Mouse (Mus musculus) lung, embryonic 16.5 days (tissue): ENCODE measurements around the gene Slc25a3. TPM values are rescaled to one million over a fixed set of nuclear protein-coding genes. Genes with fewer than 3 reads are reported as not detected.

Experiments
- ATAC-seq: fragments of 200-750 bp; cut with Nextera tagmentation; 2 replicates; pipeline ENCODE4 v1.8.0; 2017; ENCODE audit warnings: low read depth, mild to moderate bottlenecking, moderate library complexity
- H3K27ac ChIP-seq: fragments of 300-500 bp; sonication (generic); 2 replicates; pipeline ENCODE4 v1.5.1; 2014; ENCODE audit warnings: mild to moderate bottlenecking, control low read depth, low read length
- H3K27me3 ChIP-seq: fragments of 300-500 bp; sonication (generic); 2 replicates; pipeline ENCODE4 v1.6.1; 2014; ENCODE audit warnings: low read depth, low read length, mixed read lengths; ENCODE audit not compliant: control insufficient read depth, insufficient read depth
- H3K36me3 ChIP-seq: fragments of 300-500 bp; sonication (generic); 2 replicates; pipeline ENCODE4 v1.6.1; 2014; ENCODE audit warnings: low read length; ENCODE audit not compliant: control insufficient read depth, insufficient read depth
- H3K4me1 ChIP-seq: fragments of 300-500 bp; sonication (generic); replicated peaks from 2 replicates; pipeline ENCODE4 v1.6.1; 2014; ENCODE audit warnings: low read length, mixed read lengths; ENCODE audit not compliant: control insufficient read depth, insufficient read depth
- H3K4me2 ChIP-seq: fragments of 300-500 bp; sonication (generic); 2 replicates; pipeline ENCODE4 v1.6.1; 2014; ENCODE audit warnings: low read depth, low read length, control low read depth
- H3K4me3 ChIP-seq: fragments of 300-500 bp; sonication (generic); 2 replicates; pipeline ENCODE4 v1.5.1; 2014; ENCODE audit warnings: mild to moderate bottlenecking, low read length, control low read depth
- H3K9ac ChIP-seq: fragments of 300-500 bp; sonication (generic); 2 replicates; pipeline ENCODE4 v1.6.1; 2014; ENCODE audit warnings: low read length, control low read depth
- H3K9me3 ChIP-seq: fragments of 300-500 bp; sonication (generic); 2 replicates; pipeline ENCODE4 v1.6.1; 2016; ENCODE audit warnings: low read length; ENCODE audit not compliant: control insufficient read depth
- WGBS: fragments of 180-500 bp; shearing (Covaris S2); extraction: QIAGEN DNeasy Blood & Tissue Kit; methylation state at CpG from one replicate; pipeline ENCODE4 v1.1.7; 2014; 5-methylcytosine and 5-hydroxymethylcytosine counted together
- polyA plus RNA-seq: library from polyadenylated mRNA; unstranded; fragments of >200 nt; fragmentation: Nextera tagmentation; extraction: Ambion mirVana; gene quantifications from 2 replicates; pipeline ENCODE4 v1.2.1, GENCODE M21; 2015

The Slc25a3 gene
- polyA plus RNA-seq, 1 experiment from 2014 or later = 406 TPM

DNA sequence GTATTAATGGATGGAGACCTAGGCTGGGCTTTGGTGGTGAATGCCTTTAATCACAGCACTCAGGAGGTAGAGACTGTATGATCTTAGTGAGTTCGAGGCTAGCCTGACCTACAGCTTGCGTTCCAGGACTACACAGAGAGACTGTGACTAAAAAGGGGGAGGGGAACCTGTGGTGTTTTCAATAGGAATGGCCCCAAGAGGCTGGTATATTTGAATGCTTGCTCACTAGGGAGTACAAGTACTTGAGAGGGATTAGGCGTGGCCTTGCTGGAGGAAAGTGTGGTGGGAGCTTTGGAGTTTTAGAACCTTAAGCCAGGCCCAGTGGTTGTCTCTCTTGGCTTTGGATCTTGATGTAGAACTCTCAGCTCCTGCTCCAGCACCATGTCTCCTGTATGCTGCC lies 6.9 kb upstream of the Slc25a3 start:
- ATAC-seq = no peak
- Histone ChIP-seq H3K27ac (no peak overlapping the region), H3K9ac (no peak overlapping the region), H3K36me3 (no peaks in the 10 kb centered on the region), H3K27me3 (no peaks in the 10 kb centered on the region), H3K4me1 (no peaks in the 10 kb centered on the region), H3K4me2 (no peak overlapping the region), H3K4me3 (no peak overlapping the region), H3K9me3 (no peaks in the 10 kb centered on the region)
- 95% methylated on average over 3 of the region's 3 CpGs for WGBS

DNA sequence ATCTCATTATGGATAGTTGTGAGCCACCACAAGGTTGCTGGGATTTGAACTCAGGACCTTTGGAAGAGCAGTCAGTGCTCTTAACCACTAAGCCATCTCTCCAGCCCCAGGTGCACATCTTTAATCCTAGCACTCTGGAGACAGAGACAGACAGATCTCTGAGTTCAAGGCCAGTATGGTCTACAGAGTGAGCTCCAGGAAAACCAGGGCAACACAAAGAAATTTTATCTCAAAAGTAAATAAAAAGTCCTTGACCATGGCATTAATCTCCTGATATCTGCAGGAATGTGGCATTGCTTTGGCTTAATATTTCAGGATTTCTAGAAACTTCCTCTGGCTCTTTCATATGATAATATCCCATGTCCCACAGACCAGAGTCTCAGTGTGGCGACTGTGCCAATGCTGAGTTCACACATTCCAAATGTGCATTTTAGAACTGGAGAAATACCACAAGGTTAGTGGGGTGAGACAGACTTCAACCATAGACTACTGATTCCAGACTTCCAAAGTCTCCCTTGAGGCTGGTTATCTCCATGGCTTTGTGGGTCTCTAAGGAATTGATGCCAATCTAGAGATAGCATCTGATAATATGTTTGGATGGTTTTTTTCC lies 4.8 kb upstream of the Slc25a3 start:
- H3K27ac ChIP-seq = no peak overlapping the region
- ATAC-seq = no peak
- no peaks in the 10 kb centered on the region for H3K9me3 ChIP-seq
- 58% methylated on average over 1 of the region's 1 CpGs for WGBS
- H3K4me3 ChIP-seq = no peak overlapping the region
- peaks cover 3% of the 10 kb centered on the region; the same call in 1 of the 2 replicates for H3K4me1 ChIP-seq
- no peaks in the 10 kb centered on the region for H3K36me3 ChIP-seq
- H3K9ac ChIP-seq = no peak overlapping the region
- no peak overlapping the region for H3K4me2 ChIP-seq
- no peaks in the 10 kb centered on the region for H3K27me3 ChIP-seq

- H3K4me1 ChIP-seq = peaks cover 6% of the 10 kb centered on the region
- H3K27ac ChIP-seq = no peak overlapping the region
- no peak overlapping the region for H3K4me3 ChIP-seq
- 48% methylated on average over 2 of the region's 2 CpGs for WGBS
- no peaks in the 10 kb centered on the region for H3K27me3 ChIP-seq
- H3K9me3 ChIP-seq = no peaks in the 10 kb centered on the region
- no peak overlapping the region for H3K4me2 ChIP-seq
- ATAC-seq = no peak
- H3K36me3 ChIP-seq = no peaks in the 10 kb centered on the region
- H3K9ac ChIP-seq = no peak overlapping the region
Observed at GRCm38 (mm10) chr10:91127395-91127794, 3.5 kb upstream of the Slc25a3 start.

DNA sequence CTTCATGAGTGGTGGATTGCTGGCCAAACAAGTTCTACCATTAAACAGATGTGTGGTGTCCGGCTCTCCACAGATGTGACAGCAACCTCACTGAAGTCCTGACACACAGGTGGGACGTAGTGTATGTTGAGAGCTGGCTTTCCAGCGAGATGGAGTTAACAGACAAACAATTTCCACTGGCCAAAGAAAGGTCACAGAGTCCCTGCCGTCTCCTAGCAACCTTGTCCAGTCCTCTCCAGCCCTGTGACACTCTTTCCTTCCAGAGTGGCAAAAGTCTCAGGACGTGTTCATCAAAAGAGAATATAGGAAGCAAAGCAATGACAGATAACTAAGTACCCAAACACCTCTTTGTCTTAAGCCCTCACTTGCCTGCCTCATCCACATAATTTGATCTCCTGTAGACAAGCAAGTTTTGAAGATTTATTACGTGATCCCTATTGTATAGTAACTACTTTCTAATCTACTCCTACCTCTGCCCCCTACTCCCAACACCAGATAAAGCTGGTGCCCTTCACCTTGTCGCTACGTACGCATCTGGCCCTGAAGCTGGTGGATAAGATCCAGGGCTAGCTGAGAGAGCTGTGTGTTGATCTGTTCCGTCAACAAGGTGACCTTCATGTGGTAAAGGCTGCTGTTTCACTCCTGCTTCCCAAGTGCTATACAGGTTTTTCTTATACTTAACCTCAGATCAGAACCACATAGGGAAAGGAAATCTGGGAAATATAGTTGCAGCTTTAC lies 2.9 kb upstream of the Slc25a3 start:
- Histone ChIP-seq H3K27me3 (no peaks in the 10 kb centered on the region), H3K9me3 (no peaks in the 10 kb centered on the region), H3K36me3 (peaks cover 1% of the 10 kb centered on the region; the same call in 1 of the 2 replicates), H3K4me2 (no peak overlapping the region), H3K9ac (no peak overlapping the region), H3K4me1 (peaks cover 9% of the 10 kb centered on the region), H3K27ac (no peak overlapping the region), H3K4me3 (no peak overlapping the region)
- 42% methylated on average over 10 of the region's 10 CpGs for WGBS
- ATAC-seq = no peak

DNA sequence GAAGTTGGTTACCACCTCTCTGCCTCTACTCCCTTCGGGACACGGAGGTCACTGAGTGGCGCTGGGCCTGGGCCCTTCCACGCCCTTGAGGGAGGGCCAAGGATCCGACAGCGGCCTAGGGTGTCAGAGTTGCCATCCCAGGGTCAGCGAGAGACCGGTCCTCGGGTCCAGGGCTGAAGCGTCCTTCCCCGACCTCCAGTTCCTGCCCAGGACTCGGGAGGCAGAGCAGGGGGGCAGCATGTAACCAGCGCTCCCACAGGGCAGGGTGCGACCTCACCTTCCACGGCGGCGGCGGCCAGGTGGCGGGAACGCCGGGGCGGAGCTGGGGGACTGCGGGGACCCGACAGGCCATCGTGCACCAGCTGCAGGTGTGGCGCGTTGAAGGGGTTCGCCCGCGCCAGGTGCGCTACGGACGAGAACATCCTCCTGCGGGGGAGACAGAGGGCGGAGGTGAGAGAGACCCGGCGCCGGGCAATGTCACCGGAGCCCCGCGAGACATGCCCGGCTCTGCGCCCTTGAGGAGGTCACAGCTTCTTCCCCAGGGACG lies 505 bp downstream of the Slc25a3 start:
- ATAC-seq = peak; percentile 66
- H3K27me3 ChIP-seq = no peaks in the 10 kb centered on the region
- peak overlapping the region; percentile 92 for H3K27ac ChIP-seq
- H3K4me3 ChIP-seq = peak overlapping the region; percentile 98
- peak overlapping the region; percentile 99 for H3K9ac ChIP-seq
- peaks cover 22% of the 10 kb centered on the region for H3K36me3 ChIP-seq
- H3K9me3 ChIP-seq = no peaks in the 10 kb centered on the region
- H3K4me1 ChIP-seq = peaks cover 9% of the 10 kb centered on the region
- under 1% methylated on average over 43 of the region's 44 CpGs for WGBS
- peak overlapping the region; percentile 80 for H3K4me2 ChIP-seq

DNA sequence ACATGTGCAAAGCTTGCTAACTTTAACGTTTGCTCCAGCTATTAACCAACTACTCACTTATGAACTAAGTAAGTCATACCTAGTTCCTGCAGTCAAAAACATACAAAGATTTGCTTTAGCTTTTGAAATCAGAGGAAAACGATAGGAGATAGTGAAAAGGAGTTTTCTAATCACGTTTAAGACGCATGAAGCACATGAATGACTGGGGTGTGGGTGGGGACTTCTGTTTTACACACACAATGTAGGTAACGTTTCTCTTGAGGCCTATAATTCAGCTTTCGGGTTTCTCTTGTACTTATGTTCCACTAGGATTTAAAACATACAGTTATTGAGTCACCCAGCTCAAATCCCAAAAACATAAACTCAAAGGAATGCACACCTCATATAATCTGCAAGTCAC lies 1.2 kb downstream of the Slc25a3 start:
- Histone ChIP-seq H3K4me3 (peak overlapping the region; percentile 98), H3K36me3 (peaks cover 28% of the 10 kb centered on the region), H3K27ac (no peak overlapping the region), H3K9me3 (no peaks in the 10 kb centered on the region), H3K27me3 (no peaks in the 10 kb centered on the region), H3K4me2 (peak overlapping the region; percentile 80), H3K4me1 (peaks cover 9% of the 10 kb centered on the region), H3K9ac (peak overlapping the region; percentile 99)
- no peak for ATAC-seq
- WGBS = 25% methylated on average over 6 of the region's 6 CpGs

GRCm38 (mm10) chr10:91116958-91117357 lies 6.9 kb downstream of the Slc25a3 start:
- 92% methylated on average over 12 of the region's 12 CpGs for WGBS
- H3K9ac ChIP-seq = no peak overlapping the region
- peaks cover 71% of the 10 kb centered on the region for H3K36me3 ChIP-seq
- no peaks in the 10 kb centered on the region for H3K27me3 ChIP-seq
- H3K4me2 ChIP-seq = no peak overlapping the region
- no peaks in the 10 kb centered on the region; the same call in 1 of the 2 replicates for H3K9me3 ChIP-seq
- no peaks in the 10 kb centered on the region for H3K4me1 ChIP-seq
- ATAC-seq = no peak
- no peak overlapping the region for H3K27ac ChIP-seq
- H3K4me3 ChIP-seq = no peak overlapping the region

DNA sequence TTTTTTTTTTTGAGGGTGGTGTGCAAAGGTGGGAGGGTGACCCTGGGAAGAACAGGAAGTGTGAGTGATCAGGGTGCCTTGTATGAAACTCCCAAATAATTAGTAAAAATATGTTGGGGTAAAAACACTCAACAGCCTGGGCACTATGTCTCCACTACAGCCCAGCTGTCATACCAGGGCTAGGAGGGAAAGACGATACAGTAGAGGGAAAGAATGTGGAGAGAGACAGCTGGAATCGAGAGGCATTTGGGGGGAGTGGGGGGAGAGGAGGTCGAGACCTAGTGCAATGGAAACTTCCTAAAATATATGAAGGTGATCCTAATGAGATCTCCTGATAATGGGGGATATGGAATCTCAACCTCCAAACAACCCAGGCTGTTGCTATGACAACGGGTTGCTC lies 14.0 kb downstream of the Slc25a3 start:
- 65% methylated on average over 4 of the region's 4 CpGs for WGBS
- H3K4me3 ChIP-seq = no peak overlapping the region
- H3K27ac ChIP-seq = no peak overlapping the region
- ATAC-seq = no peak
- no peaks in the 10 kb centered on the region for H3K27me3 ChIP-seq
- H3K9ac ChIP-seq = no peak overlapping the region
- H3K36me3 ChIP-seq = peaks cover 21% of the 10 kb centered on the region
- H3K9me3 ChIP-seq = no peaks in the 10 kb centered on the region; the same call in 1 of the 2 replicates
- H3K4me2 ChIP-seq = no peak overlapping the region
- no peaks in the 10 kb centered on the region for H3K4me1 ChIP-seq

DNA sequence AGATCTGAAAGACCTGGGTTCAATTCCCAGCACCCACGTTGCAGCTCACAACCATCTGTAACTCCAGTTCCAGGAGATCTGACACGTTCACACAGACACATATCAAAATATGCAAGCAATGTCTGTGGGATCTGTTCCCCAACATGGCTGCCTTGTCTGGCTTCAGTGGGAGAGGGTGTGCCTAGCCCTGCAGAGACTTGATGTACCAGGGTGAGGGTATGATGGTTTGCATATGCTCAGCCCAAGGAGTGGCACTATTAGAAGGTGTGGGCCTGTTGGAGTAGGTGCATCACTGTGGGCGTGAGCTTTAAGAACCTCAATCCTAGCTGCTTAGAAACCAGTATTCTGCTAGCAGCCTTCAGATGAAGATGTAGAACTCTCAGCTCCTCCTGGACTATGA lies 17.9 kb downstream of the Slc25a3 start:
- Histone ChIP-seq H3K4me2 (no peak overlapping the region), H3K9me3 (no peaks in the 10 kb centered on the region)
- 77% methylated on average over 3 of the region's 3 CpGs for WGBS

More for the DNA sequence above, 17.9 kb downstream of the Slc25a3 start:
- no peaks in the 10 kb centered on the region for H3K27me3 ChIP-seq
- no peak overlapping the region for H3K27ac ChIP-seq
- no peak overlapping the region for H3K9ac ChIP-seq
- H3K4me3 ChIP-seq = no peak overlapping the region
- peaks cover 14% of the 10 kb centered on the region for H3K36me3 ChIP-seq
- no peaks in the 10 kb centered on the region for H3K4me1 ChIP-seq
- ATAC-seq = no peak
